Mouse (Mus musculus): ENCODE measurements around the gene Tex29. TPM values are rescaled to one million over a fixed set of nuclear protein-coding genes. Genes with fewer than 3 reads are reported as not detected.

Gene Tex29
- polyA plus RNA-seq, 1 experiment from 2014 or later, result not detected

- H3K9me3 ChIP-seq (ENCODE audit: control insufficient read depth, low read length), result no peaks in the 10 kb centered on the region
- no peaks in the 10 kb centered on the region for H3K27me3 ChIP-seq (ENCODE audit: control insufficient read depth, insufficient read depth, low read depth, low read length)
- ATAC-seq (ENCODE audit: low read depth), result no peak
- H3K9ac ChIP-seq (ENCODE audit: low read length), result no peak overlapping the region
- 65% methylated on average over 6 of the region's 6 CpGs for WGBS
- no peak overlapping the region for H3K4me2 ChIP-seq (ENCODE audit: low read depth, low read length)
- no peaks in the 10 kb centered on the region; the same call in 1 of the 2 replicates for H3K4me1 ChIP-seq (replicated peaks; ENCODE audit: control insufficient read depth, insufficient read depth, low read length)
- H3K27ac ChIP-seq (ENCODE audit: low read length), result no peak overlapping the region
- H3K36me3 ChIP-seq (ENCODE audit: control insufficient read depth, insufficient read depth, low read length), result peaks cover 50% of the 10 kb centered on the region
- no peak overlapping the region for H3K4me3 ChIP-seq (ENCODE audit: low read length)
These were observed 34.0 kb upstream of the Tex29 start for GRCm38 (mm10) chr8:11806252-11806651.

GRCm38 (mm10) chr8:11807361-11807760 is 32.9 kb upstream of the Tex29 start:
- ATAC-seq (ENCODE audit: low read depth), result no peak
- H3K27ac ChIP-seq (ENCODE audit: low read length), result no peak overlapping the region
- WGBS, result 81% methylated on average over 3 of the region's 3 CpGs

GRCm38 (mm10) chr8:11808047-11808446 is 32.2 kb upstream of the Tex29 start:
- Histone ChIP-seq H3K9me3 (ENCODE audit: control insufficient read depth, low read length) (no peaks in the 10 kb centered on the region), H3K4me2 (ENCODE audit: low read depth, low read length) (no peak overlapping the region), H3K27ac (ENCODE audit: low read length) (no peak overlapping the region), H3K27me3 (ENCODE audit: control insufficient read depth, insufficient read depth, low read depth, low read length) (no peaks in the 10 kb centered on the region), H3K36me3 (ENCODE audit: control insufficient read depth, insufficient read depth, low read length) (peaks cover 54% of the 10 kb centered on the region), H3K9ac (ENCODE audit: low read length) (no peak overlapping the region), H3K4me1 (replicated peaks; ENCODE audit: control insufficient read depth, insufficient read depth, low read length) (no peaks in the 10 kb centered on the region), H3K4me3 (ENCODE audit: low read length) (no peak overlapping the region)
- WGBS, result 92% methylated on average over 5 of the region's 5 CpGs
- no peak for ATAC-seq (ENCODE audit: low read depth)

More at GRCm38 (mm10) chr8:11807361-11807760, 32.9 kb upstream of the Tex29 start:
- Histone ChIP-seq H3K4me2 (ENCODE audit: low read depth, low read length) (no peak overlapping the region), H3K9ac (ENCODE audit: low read length) (no peak overlapping the region), H3K4me1 (replicated peaks; ENCODE audit: control insufficient read depth, insufficient read depth, low read length) (no peaks in the 10 kb centered on the region), H3K9me3 (ENCODE audit: control insufficient read depth, low read length) (no peaks in the 10 kb centered on the region), H3K36me3 (ENCODE audit: control insufficient read depth, insufficient read depth, low read length) (peaks cover 50% of the 10 kb centered on the region), H3K27me3 (ENCODE audit: control insufficient read depth, insufficient read depth, low read depth, low read length) (no peaks in the 10 kb centered on the region), H3K4me3 (ENCODE audit: low read length) (no peak overlapping the region)

- Histone ChIP-seq H3K4me2 (ENCODE audit: low read depth, low read length) (no peak overlapping the region), H3K27ac (ENCODE audit: low read length) (no peak overlapping the region), H3K27me3 (ENCODE audit: control insufficient read depth, insufficient read depth, low read depth, low read length) (no peaks in the 10 kb centered on the region), H3K9me3 (ENCODE audit: control insufficient read depth, low read length) (no peaks in the 10 kb centered on the region), H3K36me3 (ENCODE audit: control insufficient read depth, insufficient read depth, low read length) (peaks cover 54% of the 10 kb centered on the region), H3K9ac (ENCODE audit: low read length) (no peak overlapping the region), H3K4me3 (ENCODE audit: low read length) (no peak overlapping the region), H3K4me1 (replicated peaks; ENCODE audit: control insufficient read depth, insufficient read depth, low read length) (no peaks in the 10 kb centered on the region)
- 88% methylated on average over 5 of the region's 5 CpGs for WGBS
- no peak for ATAC-seq (ENCODE audit: low read depth)
These were observed 29.8 kb upstream of the Tex29 start for GRCm38 (mm10) chr8:11810426-11810825.

GRCm38 (mm10) chr8:11813801-11814200 is 26.5 kb upstream of the Tex29 start:
- H3K4me3 ChIP-seq (ENCODE audit: low read length), result no peak overlapping the region
- no peak overlapping the region for H3K4me2 ChIP-seq (ENCODE audit: low read depth, low read length)
- H3K27me3 ChIP-seq (ENCODE audit: control insufficient read depth, insufficient read depth, low read depth, low read length), result no peaks in the 10 kb centered on the region
- ATAC-seq (ENCODE audit: low read depth), result no peak
- no peaks in the 10 kb centered on the region for H3K4me1 ChIP-seq (replicated peaks; ENCODE audit: control insufficient read depth, insufficient read depth, low read length)
- H3K9me3 ChIP-seq (ENCODE audit: control insufficient read depth, low read length), result no peaks in the 10 kb centered on the region
- H3K9ac ChIP-seq (ENCODE audit: low read length), result no peak overlapping the region
- no peak overlapping the region for H3K27ac ChIP-seq (ENCODE audit: low read length)
- WGBS, result 66% methylated on average over 7 of the region's 7 CpGs
- peaks cover 62% of the 10 kb centered on the region for H3K36me3 ChIP-seq (ENCODE audit: control insufficient read depth, insufficient read depth, low read length)

GRCm38 (mm10) chr8:11815206-11815605 is 25.1 kb upstream of the Tex29 start:
- ATAC-seq (ENCODE audit: low read depth), result no peak
- WGBS, result 77% methylated on average over 7 of the region's 7 CpGs
- H3K4me2 ChIP-seq (ENCODE audit: low read depth, low read length), result no peak overlapping the region
- no peak overlapping the region for H3K4me3 ChIP-seq (ENCODE audit: low read length)
- no peaks in the 10 kb centered on the region for H3K27me3 ChIP-seq (ENCODE audit: control insufficient read depth, insufficient read depth, low read depth, low read length)
- no peak overlapping the region for H3K27ac ChIP-seq (ENCODE audit: low read length)
- no peaks in the 10 kb centered on the region for H3K4me1 ChIP-seq (replicated peaks; ENCODE audit: control insufficient read depth, insufficient read depth, low read length)
- H3K9ac ChIP-seq (ENCODE audit: low read length), result no peak overlapping the region
- peaks cover 67% of the 10 kb centered on the region for H3K36me3 ChIP-seq (ENCODE audit: control insufficient read depth, insufficient read depth, low read length)
- H3K9me3 ChIP-seq (ENCODE audit: control insufficient read depth, low read length), result no peaks in the 10 kb centered on the region

GRCm38 (mm10) chr8:11820136-11820535 is 20.1 kb upstream of the Tex29 start:
- no peak overlapping the region for H3K4me2 ChIP-seq (ENCODE audit: low read depth, low read length)
- no peaks in the 10 kb centered on the region for H3K9me3 ChIP-seq (ENCODE audit: control insufficient read depth, low read length)
- H3K9ac ChIP-seq (ENCODE audit: low read length), result no peak overlapping the region
- no peaks in the 10 kb centered on the region for H3K27me3 ChIP-seq (ENCODE audit: control insufficient read depth, insufficient read depth, low read depth, low read length)
- ATAC-seq (ENCODE audit: low read depth), result no peak
- H3K4me1 ChIP-seq (replicated peaks; ENCODE audit: control insufficient read depth, insufficient read depth, low read length), result no peaks in the 10 kb centered on the region
- H3K27ac ChIP-seq (ENCODE audit: low read length), result no peak overlapping the region
- H3K4me3 ChIP-seq (ENCODE audit: low read length), result no peak overlapping the region
- 89% methylated on average over 5 of the region's 5 CpGs for WGBS
- H3K36me3 ChIP-seq (ENCODE audit: control insufficient read depth, insufficient read depth, low read length), result peaks cover 49% of the 10 kb centered on the region

GRCm38 (mm10) chr8:11820568-11820967 is 19.7 kb upstream of the Tex29 start:
- H3K4me1 ChIP-seq (replicated peaks; ENCODE audit: control insufficient read depth, insufficient read depth, low read length), result no peaks in the 10 kb centered on the region
- no peak for ATAC-seq (ENCODE audit: low read depth)

GRCm38 (mm10) chr8:11821451-11822206 is 18.6 kb upstream of the Tex29 start:
- H3K36me3 ChIP-seq (ENCODE audit: control insufficient read depth, insufficient read depth, low read length), result peaks cover 35% of the 10 kb centered on the region
- H3K4me1 ChIP-seq (replicated peaks; ENCODE audit: control insufficient read depth, insufficient read depth, low read length), result no peaks in the 10 kb centered on the region
- H3K27me3 ChIP-seq (ENCODE audit: control insufficient read depth, insufficient read depth, low read depth, low read length), result no peaks in the 10 kb centered on the region
- WGBS, result 82% methylated on average over 14 of the region's 14 CpGs
- no peak overlapping the region for H3K9ac ChIP-seq (ENCODE audit: low read length)
- no peaks in the 10 kb centered on the region for H3K9me3 ChIP-seq (ENCODE audit: control insufficient read depth, low read length)
- no peak overlapping the region for H3K4me2 ChIP-seq (ENCODE audit: low read depth, low read length)
- H3K27ac ChIP-seq (ENCODE audit: low read length), result no peak overlapping the region
- ATAC-seq (ENCODE audit: low read depth), result no peak
- no peak overlapping the region for H3K4me3 ChIP-seq (ENCODE audit: low read length)

More at GRCm38 (mm10) chr8:11820568-11820967, 19.7 kb upstream of the Tex29 start:
- Histone ChIP-seq H3K4me3 (ENCODE audit: low read length) (no peak overlapping the region), H3K27me3 (ENCODE audit: control insufficient read depth, insufficient read depth, low read depth, low read length) (no peaks in the 10 kb centered on the region), H3K36me3 (ENCODE audit: control insufficient read depth, insufficient read depth, low read length) (peaks cover 45% of the 10 kb centered on the region), H3K27ac (ENCODE audit: low read length) (no peak overlapping the region), H3K9me3 (ENCODE audit: control insufficient read depth, low read length) (no peaks in the 10 kb centered on the region), H3K4me2 (ENCODE audit: low read depth, low read length) (no peak overlapping the region), H3K9ac (ENCODE audit: low read length) (no peak overlapping the region)
- WGBS, result 87% methylated on average over 5 of the region's 5 CpGs

All from lung, embryonic 16.5 days (tissue).